Mouse (Mus musculus) ES-Bruce4 (cell line): ENCODE measurements at regions not wholly inside any gene's neighbourhood (a gene's known extent, or its start where the extent isn't known, plus 50 kb on each side); places are given as distances from the start of the nearest gene placed in this dataset.
"Not testable (repeated sequence)": the region's sequence is repeated elsewhere in the genome, so short reads cannot be mapped to it uniquely, and the experiment has no call there.

Source experiments
- H3K27ac ChIP-seq: 2 replicates; pipeline ENCODE4 v1.5.1; 2012; ENCODE audit warnings: low read length, inconsistent platforms; ENCODE audit not compliant: insufficient read depth
- H3K27me3 ChIP-seq: 2 replicates; pipeline ENCODE4 v1.6.1; 2012; ENCODE audit warnings: mild to moderate bottlenecking, low read length, inconsistent platforms; ENCODE audit not compliant: control insufficient read depth, poor library complexity, insufficient read depth, severe bottlenecking
- H3K36me3 ChIP-seq: 2 replicates; pipeline ENCODE4 v1.6.1; 2012; ENCODE audit warnings: inconsistent platforms, mild to moderate bottlenecking, low read length, moderate library complexity; ENCODE audit not compliant: control insufficient read depth, poor library complexity, insufficient read depth, severe bottlenecking
- H3K4me1 ChIP-seq: one replicate; pipeline ENCODE4 v1.8.1; 2011; ENCODE audit warnings: low read length; ENCODE audit not compliant: control insufficient read depth, insufficient read depth
- H3K4me3 ChIP-seq: 2 replicates; pipeline ENCODE4 v1.5.1; 2011; ENCODE audit warnings: low read depth, mild to moderate bottlenecking, low read length
- H3K9ac ChIP-seq: 2 replicates; pipeline ENCODE4 v1.6.1; 2012; ENCODE audit warnings: low read depth, mild to moderate bottlenecking, inconsistent platforms; ENCODE audit not compliant: poor library complexity, severe bottlenecking
- H3K9me3 ChIP-seq: replicated peaks from 2 replicates; pipeline ENCODE4 v1.6.1; 2012; ENCODE audit warnings: mild to moderate bottlenecking, low read length, inconsistent platforms; ENCODE audit not compliant: control insufficient read depth, poor library complexity, insufficient read depth, severe bottlenecking
- CTCF ChIP-seq: IDR thresholded peaks from one replicate; pipeline ENCODE4 v1.8.1; 2011; ENCODE audit warnings: low read depth, low read length
- EP300 ChIP-seq: IDR thresholded peaks from 2 replicates; pipeline ENCODE4 v1.6.1; 2011; ENCODE audit warnings: low read depth, low read length; ENCODE audit not compliant: insufficient read depth
- POLR2A ChIP-seq: IDR thresholded peaks from one replicate; pipeline ENCODE4 v1.8.1; 2011; ENCODE audit warnings: low read length; ENCODE audit not compliant: insufficient read depth

- H3K36me3 ChIP-seq = no peaks in the 10 kb centered on the region
- H3K27ac ChIP-seq = no peak overlapping the region
- TF ChIP-seq CTCF (no peak), EP300 (no peak), POLR2A (no peak)
- no peaks in the 10 kb centered on the region for H3K4me1 ChIP-seq
- H3K9me3 ChIP-seq = no peaks in the 10 kb centered on the region
- no peaks in the 10 kb centered on the region for H3K27me3 ChIP-seq
- H3K4me3 ChIP-seq = no peak overlapping the region
- no peak overlapping the region for H3K9ac ChIP-seq
Observed at GRCm38 (mm10) chr14:58300411-58300887, 230.1 kb downstream of the Fgf9 start.

GRCm38 (mm10) chr14:58286007-58286525 lies 215.7 kb downstream of the Fgf9 start:
- TF ChIP-seq EP300 (no peak), CTCF (no peak), POLR2A (no peak)
- Histone ChIP-seq H3K27ac (no peak overlapping the region), H3K9ac (no peak overlapping the region), H3K4me3 (no peak overlapping the region), H3K9me3 (no peaks in the 10 kb centered on the region), H3K27me3 (no peaks in the 10 kb centered on the region), H3K36me3 (no peaks in the 10 kb centered on the region), H3K4me1 (no peaks in the 10 kb centered on the region)

GRCm38 (mm10) chr14:58282708-58283290 lies 212.5 kb downstream of the Fgf9 start:
- Histone ChIP-seq H3K36me3 (no peaks in the 10 kb centered on the region), H3K27ac (no peak overlapping the region), H3K27me3 (no peaks in the 10 kb centered on the region), H3K9ac (no peak overlapping the region), H3K9me3 (no peaks in the 10 kb centered on the region), H3K4me1 (no peaks in the 10 kb centered on the region), H3K4me3 (no peak overlapping the region)
- no peak for TF ChIP-seq EP300
- TF ChIP-seq POLR2A = no peak
- no peak for TF ChIP-seq CTCF

GRCm38 (mm10) chr14:58282264-58282663 lies 211.9 kb downstream of the Fgf9 start:
- no peaks in the 10 kb centered on the region for H3K4me1 ChIP-seq
- H3K4me3 ChIP-seq = no peak overlapping the region
- no peaks in the 10 kb centered on the region for H3K9me3 ChIP-seq
- no peak overlapping the region for H3K9ac ChIP-seq
- no peaks in the 10 kb centered on the region for H3K36me3 ChIP-seq
- TF ChIP-seq CTCF (no peak), POLR2A (no peak), EP300 (no peak)
- H3K27ac ChIP-seq = no peak overlapping the region
- no peaks in the 10 kb centered on the region for H3K27me3 ChIP-seq

GRCm38 (mm10) chr14:58274440-58274839 lies 204.1 kb downstream of the Fgf9 start:
- not testable (repeated sequence) for H3K4me3 ChIP-seq, H3K27me3 ChIP-seq, H3K36me3 ChIP-seq, H3K27ac ChIP-seq, H3K4me1 ChIP-seq, H3K9me3 ChIP-seq, H3K9ac ChIP-seq

GRCm38 (mm10) chr14:58273693-58274419 lies 203.5 kb downstream of the Fgf9 start:
- no peak overlapping the region for H3K9ac ChIP-seq
- no peak overlapping the region for H3K27ac ChIP-seq
- TF ChIP-seq POLR2A (no peak), CTCF (no peak), EP300 (no peak)
- H3K4me3 ChIP-seq = no peak overlapping the region
- no peaks in the 10 kb centered on the region for H3K4me1 ChIP-seq
- H3K36me3 ChIP-seq = no peaks in the 10 kb centered on the region
- H3K9me3 ChIP-seq = no peaks in the 10 kb centered on the region
- H3K27me3 ChIP-seq = no peaks in the 10 kb centered on the region
